Mouse (Mus musculus) liver, embryonic 14.5 days (tissue): ENCODE measurements around the gene Ralgps1.
A peak's percentile ranks its signal among the peaks of the same experiment; 100 is the strongest.

Experiments used
- CTCF ChIP-seq: IDR thresholded peaks from 2 replicates; pipeline ENCODE4 v1.5.1; 2016; ENCODE audit warnings: antibody characterized with exemption, low read depth, control low read depth
- EP300 ChIP-seq: IDR thresholded peaks from 2 replicates; pipeline ENCODE4 v1.6.1; 2016; ENCODE audit warnings: antibody characterized with exemption, low read depth

DNA sequence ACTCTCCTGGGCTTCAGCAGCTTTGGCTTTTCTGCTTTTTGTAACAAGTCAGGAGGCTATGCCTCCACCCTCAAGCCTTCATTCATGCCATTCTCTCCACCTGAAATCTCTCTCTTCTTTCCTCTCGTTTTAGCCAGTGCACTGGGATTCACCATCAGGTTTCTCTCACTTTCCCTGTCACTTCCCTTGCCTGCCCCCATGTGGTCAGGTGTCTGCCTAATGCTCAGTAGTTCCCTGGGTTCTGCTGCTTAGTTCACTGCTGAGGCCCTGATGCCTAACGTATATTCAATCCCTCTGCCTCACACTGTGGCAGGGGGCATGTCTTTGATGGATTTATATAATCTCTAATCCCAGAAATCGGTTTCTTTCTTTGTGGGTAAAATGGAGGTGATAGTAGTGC, 29.9 kb upstream of the Ralgps1 start:
- TF ChIP-seq CTCF (peak; percentile 64), EP300 (no peak)
